Mouse (Mus musculus) layer of hippocampus, adult 8-10 months (tissue): Measurements from ENCODE around the gene Skor1. TPM values are rescaled to one million over a fixed set of nuclear protein-coding genes. Genes with fewer than 3 reads are reported as not detected.

ENCODE experiments used
- DNase-seq, 2 experiments: peaks; one replicate each; pipeline ENCODE4 v3.0.0; 2022; ENCODE audit warnings: low spot score in 2 of 2
- total RNA-seq, 4 experiments: library from RNA; stranded (reverse); gene quantifications; 2 replicates each; pipeline ENCODE4 v1.2.4; 2022

Gene Skor1
- total RNA-seq, 4 experiments from 2014 or later = 0.18 TPM; not detected in 3

- peak; percentile 77 to 83 for DNase-seq
These were observed 56.7 kb downstream of the Skor1 start for GRCm38 (mm10) chr9:63091971-63092528.

DNA sequence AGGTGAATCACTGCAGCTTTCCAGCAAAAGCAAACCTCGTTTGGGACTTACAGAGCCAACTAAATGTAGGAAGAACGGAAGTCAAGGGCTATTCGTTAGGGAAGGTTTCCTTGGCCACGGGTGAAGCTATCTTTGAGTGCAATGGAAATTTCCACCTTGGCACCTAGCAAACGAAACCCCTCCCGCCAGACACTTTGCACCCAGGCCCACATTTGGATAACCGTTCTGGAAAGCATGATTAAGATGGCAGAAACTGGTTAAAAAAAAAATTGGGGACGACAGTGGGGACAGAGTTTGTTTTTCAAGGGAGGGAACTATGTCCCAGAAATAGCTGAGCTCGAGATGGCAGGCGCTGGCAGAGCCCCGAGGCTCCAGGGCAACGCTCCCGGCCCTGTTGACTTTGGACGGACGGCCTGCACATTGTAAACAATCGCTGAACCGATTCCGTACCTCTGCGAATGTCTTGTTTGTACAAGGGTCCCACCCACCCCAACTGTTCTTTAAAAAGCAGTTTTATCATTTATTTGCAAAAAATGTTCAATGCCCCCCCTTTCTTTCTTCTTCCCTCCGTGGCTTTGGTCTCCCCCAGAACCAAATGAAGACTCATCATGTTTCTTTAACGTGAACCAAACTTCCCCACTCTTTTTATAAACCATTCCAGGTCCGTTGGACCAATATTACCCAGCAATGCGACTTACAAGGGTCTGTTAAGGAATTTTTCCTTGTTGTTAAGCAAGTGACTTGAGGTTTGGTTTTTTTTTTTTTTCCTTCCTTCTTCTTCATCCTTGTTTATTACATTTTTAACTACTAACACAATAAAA lies 57.5 kb downstream of the Skor1 start:
- DNase-seq = peak in 1 of 2 experiments; percentile 29

- no peak for DNase-seq
These were observed 59.6 kb downstream of the Skor1 start for GRCm38 (mm10) chr9:63089141-63089540.

Other genes with a start within 250 kb of the Skor1 start
- 10 to 100 TPM; 61.6 to 75.9 (median 74.3) TPM for gene Pias1, start 161.0 kb downstream of the Skor1 start, total RNA-seq
- 10 to 100 TPM; 32.2 to 34.9 (median 34.5) TPM for gene Map2k5, start 228.9 kb upstream of the Skor1 start, total RNA-seq